In the genomic region with DNA sequence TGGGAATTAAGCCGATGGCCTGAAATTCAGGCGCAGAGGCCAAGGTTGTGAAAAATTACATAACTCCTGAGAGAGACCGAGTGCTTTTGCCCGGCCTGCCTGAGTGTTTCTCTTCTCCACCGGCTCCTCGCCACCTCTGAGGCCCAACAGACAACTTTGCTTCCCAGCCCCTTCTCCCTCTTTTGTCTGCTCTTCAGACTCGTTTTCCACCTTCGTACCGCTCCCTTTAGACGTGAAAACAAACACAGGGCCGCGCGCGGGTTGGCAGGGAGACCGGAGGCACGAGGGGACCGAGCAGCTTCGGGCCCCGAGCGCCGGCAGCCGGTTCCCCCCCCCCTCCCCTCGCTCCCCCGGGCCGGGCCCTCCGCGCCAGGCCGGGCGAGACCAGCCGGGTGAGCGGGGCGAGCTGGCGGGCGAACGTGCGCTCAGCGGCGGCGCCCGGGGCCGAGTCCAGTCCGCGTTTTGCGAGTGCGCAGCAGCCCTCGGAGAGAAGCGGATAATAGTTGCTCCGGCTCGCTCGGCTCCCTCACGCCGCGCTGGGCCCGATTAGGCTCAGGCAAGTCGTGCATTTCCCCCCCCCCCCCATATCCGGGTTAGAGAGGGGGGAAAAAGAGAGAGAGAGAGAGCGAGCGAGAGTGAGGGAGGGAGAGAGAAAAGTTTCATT, we compare ENCODE assay signal across 8 mouse cellular contexts. TPM values are rescaled to one million over a fixed set of nuclear protein-coding genes. Genes with fewer than 3 reads are reported as not detected.
DNase-seq lines count a peak whose midpoint lies in the region; ATAC-seq and TF ChIP-seq lines count a peak whose summit lies in the region.

Gene Arid1b, plus strand, starts transcription at position 493 of the 664 bp plus-strand sequence.

- H3K36me3 ChIP-seq in forebrain, embryonic 14.5 days (ENCODE audit: control insufficient read depth, insufficient read depth, low read length): no peaks in the 10 kb centered on the region
- no peaks in the 10 kb centered on the region for H3K36me3 ChIP-seq in lung, embryonic 14.5 days (ENCODE audit: insufficient read depth)

- H3K4me3 ChIP-seq in forebrain, embryonic 14.5 days (ENCODE audit: low read depth, low read length): peak within 1 kb of the TSS; percentile 92
- H3K4me3 ChIP-seq in lung, embryonic 14.5 days (ENCODE audit: low read depth, low read length): peak within 1 kb of the TSS; percentile 96

- no peaks in the 10 kb centered on the region for H3K9me3 ChIP-seq in forebrain, embryonic 14.5 days (replicated peaks; ENCODE audit: control insufficient read depth, low read length)
- H3K9me3 ChIP-seq in lung, embryonic 14.5 days (ENCODE audit: low read depth, low read length): no peaks in the 10 kb centered on the region

- intact Hi-C loops in heart, postnatal 10 days (cut with DNase I): loop anchor here (1.0 to 5.0 kb wide), 2 partner anchors 86 to 212 kb away; no protein-coding TSS in a partner anchor

- H3K27ac ChIP-seq in forebrain, embryonic 14.5 days (ENCODE audit: low read depth, low read length): peak within 1 kb of the TSS; percentile 100
- H3K27ac ChIP-seq in lung, embryonic 14.5 days (ENCODE audit: low read depth): peak within 1 kb of the TSS; percentile 100

- peak within 1 kb of the TSS; percentile 70 for H3K4me2 ChIP-seq in forebrain, embryonic 14.5 days (ENCODE audit: low read length)
- peak within 1 kb of the TSS; percentile 75 for H3K4me2 ChIP-seq in lung, embryonic 14.5 days

- WGBS in forebrain, embryonic 14.5 days: 1% methylated on average over 52 of the region's 58 CpGs
- under 1% methylated on average over 49 of the region's 58 CpGs for WGBS in lung, embryonic 14.5 days

- H3K27me3 ChIP-seq in forebrain, embryonic 14.5 days (replicated peaks; ENCODE audit: control insufficient read depth, insufficient read depth, low read length): no peaks in the 10 kb centered on the region
- H3K27me3 ChIP-seq in lung, embryonic 14.5 days (ENCODE audit: insufficient read depth, low read length): no peaks in the 10 kb centered on the region

- H3K4me1 ChIP-seq in forebrain, embryonic 14.5 days (ENCODE audit: control insufficient read depth, insufficient read depth, low read length): peaks cover 26% of the 10 kb centered on the region
- H3K4me1 ChIP-seq in lung, embryonic 14.5 days (ENCODE audit: insufficient read depth): no peaks in the 10 kb centered on the region

- peak; percentile 72 for ATAC-seq in forebrain, embryonic 14.5 days
- peak; percentile 76 for ATAC-seq in lung, embryonic 14.5 days (ENCODE audit: insufficient read depth)
- peak; percentile 80 for ATAC-seq in neutrophil, adult 5-6 weeks (ENCODE audit: extremely low read depth, insufficient number of reproducible peaks, low FRiP score, poor library complexity, severe bottlenecking)

- peak; percentile 61 for DNase-seq in ES-CJ7 (ENCODE audit: low read depth, low spot score)
- DNase-seq in cerebellum, adult 11 months: peak; percentile 80
- DNase-seq in forebrain, embryonic 14.5 days (ENCODE audit: low spot score): peak; percentile 93
- peak; percentile 87 to 88 for DNase-seq in heart, postnatal 10 days
- peak; percentile 89 to 95 for DNase-seq in kidney, postnatal 4 days
- DNase-seq in lung, embryonic 14.5 days: peak; percentile 93
- DNase-seq in thymus, adult 18-20 months: peak; percentile 70 to 77

- H3K9ac ChIP-seq in forebrain, embryonic 14.5 days (ENCODE audit: low read length): peak within 1 kb of the TSS; percentile 100
- peak within 1 kb of the TSS; percentile 100 for H3K9ac ChIP-seq in lung, embryonic 14.5 days

- no peak for TF ChIP-seq CTCF in lung, embryonic 14.5 days (IDR thresholded peaks at IDR 0.05; ENCODE audit: low read depth)

RNA-seq across cellular contexts. Expression of gene Arid1b, which starts in this region (rescaled TPM):
- polyA plus RNA-seq in forebrain, embryonic 14.5 days (2014; fragmentation: Nextera tagmentation; extraction: Ambion mirVana): 11.1 and 14.7 TPM in 2 replicates
- 10 to 100 TPM; 38.9 to 41.4 TPM for total RNA-seq in heart, postnatal 10 days (2021)
- 17.3 and 17.4 TPM in 2 replicates for polyA plus RNA-seq in lung, embryonic 14.5 days (2014; fragmentation: Nextera tagmentation; extraction: Ambion mirVana)
- 54.9 and 55.1 TPM in 2 replicates for total RNA-seq in neutrophil, adult 5-6 weeks (2017)

Comparison
In these comparisons a context has a peak if more than half of its experiments do, and no peak if none do; other contexts are left out.
1. Peak in every context shown above with its lines: DNase-seq, ATAC-seq, H3K4me3 ChIP-seq and H3K27ac ChIP-seq.